Mouse (Mus musculus) ES-E14 (cell line): ENCODE data around the gene Dlgap1.

Experiments
- CHD2 ChIP-seq: IDR thresholded peaks from 2 replicates; pipeline ENCODE4 v1.6.1; 2014; ENCODE audit warnings: mild to moderate bottlenecking, low read depth, low read length, inconsistent platforms
- HCFC1 ChIP-seq: IDR thresholded peaks from 2 replicates; pipeline ENCODE4 v1.6.1; 2012; ENCODE audit warnings: low read length, inconsistent platforms, borderline replicate concordance; ENCODE audit not compliant: insufficient read depth
- MAFK ChIP-seq: IDR thresholded peaks from 2 replicates; pipeline ENCODE4 v1.6.1; 2014; ENCODE audit warnings: mild to moderate bottlenecking, low read depth, low read length, inconsistent platforms; ENCODE audit not compliant: insufficient read depth
- ZNF384 ChIP-seq: IDR thresholded peaks from 2 replicates; pipeline ENCODE4 v1.6.1; 2012; ENCODE audit warnings: low read depth, low read length, inconsistent platforms

DNA sequence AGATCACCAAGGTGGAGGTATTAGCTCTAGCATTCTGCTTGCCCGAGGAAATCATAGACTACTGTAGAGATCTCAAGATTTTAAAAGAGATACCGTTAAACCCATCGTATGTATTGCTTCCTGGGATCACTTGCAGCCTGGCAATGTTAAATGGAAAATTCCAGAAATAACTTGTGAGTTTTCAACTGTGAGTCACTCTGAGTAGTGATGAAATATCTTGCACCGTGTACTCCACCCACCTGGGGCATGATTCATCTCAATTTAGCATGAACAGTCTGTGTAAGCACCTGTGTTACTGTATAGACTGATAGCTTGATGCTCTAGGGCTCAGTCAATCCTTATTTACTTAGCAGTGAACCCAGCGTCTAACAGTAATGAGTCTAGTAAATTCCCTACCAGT is 38.7 kb downstream of the Dlgap1 start:
- TF ChIP-seq CHD2 (no peak), HCFC1 (no peak), MAFK (no peak), ZNF384 (no peak)
